Mouse (Mus musculus): Measurements from ENCODE around the gene Gpr179.

- TF ChIP-seq POLR2A (IDR thresholded peaks at IDR 0.05; ENCODE audit: control insufficient read depth, low read depth, low read length) = no peak
- TF ChIP-seq CTCF (IDR thresholded peaks at IDR 0.05; ENCODE audit: control insufficient read depth, insufficient read depth, insufficient replicate concordance, low read depth, low read length) = no peak
Observed at GRCm38 (mm10) chr11:97352027-97352684, at the start of gene Gpr179.

Data from testis, adult 2 months (tissue).